Mouse (Mus musculus) lung, adult 2 months (tissue): Measurements from ENCODE around the gene Topbp1. TPM values are rescaled to one million over a fixed set of nuclear protein-coding genes. Genes with fewer than 3 reads are reported as not detected.

Experiments
- DNase-seq: peaks from one replicate; pipeline ENCODE4 v3.0.0; 2022
- H3K4me1 ChIP-seq: fragments of 200-500 bp; 2 replicates; pipeline ENCODE4 v1.6.1; 2011; ENCODE audit warnings: low read length; ENCODE audit not compliant: control insufficient read depth, insufficient read depth
- H3K4me3 ChIP-seq: fragments of 200-500 bp; replicated peaks from 2 replicates; pipeline ENCODE3; 2011; ENCODE audit warnings: low read depth, mild to moderate bottlenecking, control low read depth, low read length; ENCODE audit errors: extremely low read depth
- CTCF ChIP-seq: fragments of 200-500 bp; IDR thresholded peaks from 2 replicates; pipeline ENCODE4 v1.5.1; 2011; ENCODE audit warnings: mild to moderate bottlenecking, low read length, control low read depth; ENCODE audit not compliant: insufficient read depth
- POLR2A ChIP-seq: fragments of 200-500 bp; IDR thresholded peaks from 2 replicates; pipeline ENCODE4 v1.6.1; 2011; ENCODE audit warnings: low read depth, mild to moderate bottlenecking, control low read depth, low read length, borderline replicate concordance; ENCODE audit errors: extremely low read depth
- WGBS: fragments of 180-500 bp; shearing (Covaris S2); methylation state at CpG from one replicate; pipeline ENCODE4 v1.1.7; 2018; 5-methylcytosine and 5-hydroxymethylcytosine counted together
- polyA plus RNA-seq: library from polyadenylated mRNA; depleted of rRNA; stranded (reverse); fragments of >200 nt; gene quantifications from 2 replicates; pipeline ENCODE4 v1.2.3, GENCODE M21; 2012; rRNA removed

Gene Topbp1
- polyA plus RNA-seq, 1 experiment = 8.0 TPM

DNA sequence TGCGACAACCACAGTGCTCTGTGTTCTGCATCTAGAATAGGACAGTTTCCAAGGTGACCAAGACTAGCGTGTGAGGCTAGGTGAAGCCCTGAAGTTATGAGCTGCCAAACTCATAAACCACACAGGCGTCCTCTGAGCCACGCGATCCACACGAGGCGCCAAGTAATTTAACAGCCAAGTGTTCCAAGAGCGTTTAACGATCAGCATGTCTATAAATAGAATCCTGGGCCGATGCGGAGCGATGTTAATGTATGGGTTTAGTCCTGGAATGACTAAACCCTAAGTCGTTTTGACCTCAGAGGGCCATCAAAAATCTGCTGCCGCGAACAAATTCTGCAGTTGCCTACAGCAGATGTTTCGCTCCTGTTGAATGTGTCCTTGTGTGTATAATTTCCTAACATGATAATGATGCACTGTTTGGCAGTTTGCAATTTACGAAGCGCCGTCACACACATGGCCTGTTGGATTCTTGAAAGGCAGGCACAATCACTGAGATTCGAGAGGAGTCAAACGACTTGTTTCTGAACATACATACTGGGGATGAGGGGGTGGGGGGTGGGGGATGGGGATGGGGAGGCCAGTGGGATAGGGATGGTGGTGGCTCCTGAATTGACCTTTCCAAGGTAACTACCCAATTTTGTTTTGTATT is 93.6 kb downstream of the Topbp1 start:
- H3K4me3 ChIP-seq = no peak overlapping the region
- DNase-seq = no peak
- 63% methylated on average over 21 of the region's 21 CpGs for WGBS
- no peak for TF ChIP-seq POLR2A
- no peak for TF ChIP-seq CTCF
- no peaks in the 10 kb centered on the region for H3K4me1 ChIP-seq

Other genes with a start within 250 kb of the Topbp1 start
- 10.6 and 21.3 TPM in 2 replicates for gene Rab6b, start 193.4 kb upstream of the Topbp1 start, polyA plus RNA-seq
- 49.1 and 52.5 TPM in 2 replicates for gene Srprb, start 103.1 kb upstream of the Topbp1 start, polyA plus RNA-seq
- gene Gm20425, start 74.9 kb upstream of the Topbp1 start, polyA plus RNA-seq = 0.08 and 0.27 TPM in 2 replicates
- gene Trf, start 74.8 kb upstream of the Topbp1 start, polyA plus RNA-seq = 569 and 855 TPM in 2 replicates
- 0.07 and 0.26 TPM in 2 replicates for gene 1300017J02Rik, start 133 bp upstream of the Topbp1 start, polyA plus RNA-seq
- 31.5 and 43.5 TPM in 2 replicates for gene Cdv3, start 60.6 kb downstream of the Topbp1 start, polyA plus RNA-seq
- gene Bfsp2, start 175.2 kb downstream of the Topbp1 start, polyA plus RNA-seq = 0.23 and 0.33 TPM in 2 replicates